Comparison of ENCODE assay signal across 8 mouse cellular contexts in genomic region chr8:72318801-72319322, GRCm38 (mm10). TPM values are rescaled to one million over a fixed set of nuclear protein-coding genes. Genes with fewer than 3 reads are reported as not detected.
DNase-seq lines count a peak whose midpoint lies in the region; ATAC-seq and TF ChIP-seq lines count a peak whose summit lies in the region.

Gene Klf2, plus strand, starts transcription at chr8:72319033.

- intact Hi-C loops in gastrocnemius, adult 2 months (cut with DNase I) = loop anchor here (2.0 kb wide), 1 partner anchor 24 kb away; no protein-coding TSS in a partner anchor

- DNase-seq in gastrocnemius, adult 2 months = peak; percentile 99
- DNase-seq in left cerebral cortex, adult 11 months (ENCODE audit: low spot score) = peak; percentile 77
- peak; percentile 99 for DNase-seq in lung, postnatal 36 days
- DNase-seq in retina, embryonic 14.5 days (ENCODE audit: low spot score) = peak; percentile 83
- peak; percentile 90 to 93 for DNase-seq in thymus, postnatal 36 days

- no peaks in the 10 kb centered on the region for H3K36me3 ChIP-seq in hindbrain, embryonic 16.5 days (ENCODE audit: control insufficient read depth, insufficient read depth, low read length)

- no peaks in the 10 kb centered on the region for H3K9me3 ChIP-seq in hindbrain, embryonic 16.5 days (ENCODE audit: control insufficient read depth, low read length)

- peak within 1 kb of the TSS; percentile 67 for H3K4me2 ChIP-seq in hindbrain, embryonic 16.5 days (ENCODE audit: low read length)

- H3K4me1 ChIP-seq in hindbrain, embryonic 16.5 days (ENCODE audit: control insufficient read depth, insufficient read depth, low read depth, low read length) = peaks cover 14% of the 10 kb centered on the region

- peak within 1 kb of the TSS; percentile 70 for H3K9ac ChIP-seq in hindbrain, embryonic 16.5 days (ENCODE audit: low read depth, low read length)

- WGBS in hindbrain, embryonic 16.5 days = under 1% methylated on average over 25 of the region's 46 CpGs

- peak within 1 kb of the TSS; percentile 77 for H3K4me3 ChIP-seq in gastrocnemius, adult 2 months
- peak within 1 kb of the TSS; percentile 58 for H3K4me3 ChIP-seq in hindbrain, embryonic 16.5 days (ENCODE audit: low read length)

- H3K27me3 ChIP-seq in hindbrain, embryonic 16.5 days (replicated peaks; ENCODE audit: control insufficient read depth, insufficient read depth, low read length) = peaks cover 31% of the 10 kb centered on the region

- ATAC-seq in activated CD4-positive, CD25-positive, alpha-beta regulatory T cell, adult 4 months = peak; percentile 85
- ATAC-seq in common myeloid progenitor, adult 5-6 weeks (replicated peaks; ENCODE audit: low read depth, poor library complexity, severe bottlenecking) = peak; percentile 76
- peak; percentile 95 for ATAC-seq in hindbrain, embryonic 16.5 days

- no peak for TF ChIP-seq CTCF in gastrocnemius, adult 2 months (IDR thresholded peaks at IDR 0.05)

- peak within 1 kb of the TSS; percentile 94 for H3K27ac ChIP-seq in gastrocnemius, adult 2 months
- peak within 1 kb of the TSS; percentile 39; the same call in 1 of the 2 replicates for H3K27ac ChIP-seq in hindbrain, embryonic 16.5 days (ENCODE audit: low read depth, low read length)

RNA-seq across cellular contexts. Expression of gene Klf2, which starts in this region (rescaled TPM):
- 10 to 100 TPM; 27.6 to 39.0 TPM for polyA plus RNA-seq in activated CD4-positive, CD25-positive, alpha-beta regulatory T cell, adult 4 months (2017; shearing (Covaris generic))
- total RNA-seq in common myeloid progenitor, adult 5-6 weeks (2017) = 7.2 and 7.6 TPM in 2 replicates
- total RNA-seq in gastrocnemius, adult 2 months (2021) = 10 to 100 TPM in 1 of 2 experiments, 1 to 10 TPM in 1; 9.1 to 38.9 TPM
- 5.1 and 5.4 TPM in 2 replicates for polyA plus RNA-seq in hindbrain, embryonic 16.5 days (2015; fragmentation: Nextera tagmentation; extraction: Ambion mirVana)

Comparison
In these comparisons a context has a peak if more than half of its experiments do, and no peak if none do; other contexts are left out.
1. Peak in every context shown above with its lines: DNase-seq, ATAC-seq, H3K4me3 ChIP-seq and H3K27ac ChIP-seq.